Mouse (Mus musculus): ENCODE results near the gene Kalrn. TPM values are rescaled to one million over a fixed set of nuclear protein-coding genes. Genes with fewer than 3 reads are reported as not detected.

Gene Kalrn
- total RNA-seq, 2 experiments from 2014 or later, result 2.0 to 2.2 TPM

DNA sequence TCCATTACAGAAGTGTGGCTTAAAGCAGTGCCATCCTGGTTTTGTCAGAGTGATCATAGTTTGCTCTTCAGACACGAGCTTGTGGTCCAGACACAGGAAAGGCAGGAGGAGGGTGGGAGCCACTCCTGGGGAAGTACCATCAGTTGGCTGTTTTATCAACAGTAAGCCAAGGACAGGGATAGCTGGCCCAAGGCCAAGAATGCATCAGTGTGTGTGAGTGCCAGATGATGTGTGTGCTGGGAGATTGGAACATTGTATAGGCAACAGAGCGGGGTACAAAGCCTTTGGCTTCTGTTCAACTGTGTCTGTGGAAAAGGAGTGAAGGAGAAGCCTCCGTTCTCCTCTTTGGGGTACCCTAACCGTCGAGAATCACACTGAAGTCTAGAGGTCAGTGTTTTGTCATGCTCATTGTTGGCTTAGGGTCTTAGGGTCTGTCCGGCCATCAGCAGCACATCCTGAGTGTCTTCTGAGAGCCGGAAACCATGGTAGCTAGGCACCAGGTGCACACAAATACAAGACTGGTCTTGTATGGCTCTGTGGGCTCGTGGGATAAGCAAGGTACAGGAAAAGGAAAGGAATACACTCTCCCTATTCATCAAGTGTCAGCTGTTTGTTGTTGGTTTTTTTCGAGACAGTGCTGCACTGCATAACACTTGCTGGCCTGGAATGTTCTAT lies 644.4 kb downstream of the Kalrn start:
- 0 out of 2 replicates have a peak, but pooled peaks have one; percentile 6 for ATAC-seq (replicated peaks; ENCODE audit: poor library complexity)

DNA sequence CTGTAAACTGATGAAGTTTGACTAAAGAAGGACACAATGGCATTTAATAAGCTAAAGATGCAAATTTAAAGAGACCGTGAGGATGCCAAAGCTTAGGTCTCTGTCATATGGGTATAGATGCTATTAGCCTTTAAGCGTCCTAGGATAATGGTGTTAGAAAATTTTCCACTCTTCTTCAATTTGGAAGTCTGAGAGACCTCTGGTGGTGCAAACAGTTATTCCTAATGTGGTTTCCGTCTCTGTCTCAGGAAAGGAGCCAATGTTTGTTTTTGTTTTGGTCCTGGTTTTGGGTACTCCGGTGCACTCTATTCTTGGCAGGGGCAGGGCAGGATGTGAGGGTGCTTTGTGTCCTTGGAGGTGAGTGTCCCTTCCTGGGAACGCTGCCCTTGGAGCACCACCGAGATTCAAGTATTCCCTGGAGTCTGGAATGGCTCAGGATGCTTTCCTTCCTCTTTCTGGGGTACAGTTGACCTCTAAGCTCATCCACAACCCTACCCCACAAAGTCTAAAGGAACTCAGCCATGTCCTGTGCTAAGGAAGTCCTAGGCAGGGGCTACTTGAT lies 646.0 kb downstream of the Kalrn start:
- no peak for ATAC-seq (replicated peaks; ENCODE audit: poor library complexity)

GRCm38 (mm10) chr16:33923758-33924157 lies 649.6 kb downstream of the Kalrn start:
- peak; percentile 43 for ATAC-seq (replicated peaks; ENCODE audit: poor library complexity)

DNA sequence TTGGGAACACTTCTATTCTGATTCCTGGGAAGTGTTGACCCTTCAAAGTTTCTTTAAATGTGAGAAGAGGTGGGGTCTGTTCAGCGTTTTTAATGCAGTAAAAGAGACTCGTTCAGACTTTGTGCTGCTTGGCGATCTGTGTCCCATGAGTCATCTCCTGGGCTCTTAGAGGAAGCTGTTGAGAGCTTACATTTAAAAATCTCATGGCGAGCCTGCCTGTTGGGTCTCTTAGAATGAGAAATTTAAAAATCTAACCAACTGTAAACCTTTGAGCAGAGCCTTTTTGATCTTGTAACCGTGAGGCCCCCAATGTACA lies 650.4 kb downstream of the Kalrn start:
- no peak for ATAC-seq (replicated peaks; ENCODE audit: poor library complexity)

DNA sequence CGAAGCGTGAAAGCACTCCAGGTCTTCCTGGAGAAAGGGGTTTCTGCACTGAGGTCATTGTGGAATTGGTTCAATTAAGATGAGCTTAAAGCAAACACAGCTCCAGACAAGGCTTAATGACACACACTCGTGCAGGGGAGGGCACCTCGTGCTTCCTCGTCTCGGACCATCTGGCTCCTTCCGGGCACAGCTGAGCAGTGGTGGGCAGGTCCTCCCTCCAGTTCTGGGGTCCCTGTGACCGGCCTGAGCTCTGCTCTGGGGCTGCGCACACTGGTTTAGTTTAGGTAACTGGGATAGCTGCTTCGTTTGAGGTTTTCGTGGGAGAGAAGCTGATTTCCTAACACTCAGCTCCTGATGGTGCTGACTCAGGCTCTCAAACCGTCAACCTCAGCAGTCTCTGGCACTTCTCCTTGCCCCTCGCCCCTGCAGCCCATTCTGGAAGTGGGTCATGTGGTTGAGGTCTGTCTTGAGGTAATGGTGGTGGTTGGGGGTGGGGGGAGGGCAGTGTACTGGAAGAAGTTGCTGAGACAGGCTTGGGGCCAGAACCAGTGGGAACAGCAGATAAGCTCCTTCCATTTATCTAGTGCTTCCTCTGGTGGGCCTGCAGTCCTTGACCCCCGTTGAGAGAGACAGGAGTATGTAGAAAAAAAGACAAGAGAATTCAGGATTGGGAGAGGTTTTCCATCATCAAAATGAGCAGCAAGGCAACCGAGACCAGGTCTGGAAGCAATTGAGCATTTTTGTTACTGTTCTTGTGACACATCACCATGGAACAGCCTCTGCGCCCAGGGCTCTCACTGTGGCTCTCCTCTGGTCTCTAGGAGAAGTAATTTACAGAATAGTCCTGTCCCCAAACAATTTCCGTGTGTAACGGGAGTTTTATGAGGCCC lies 651.0 kb downstream of the Kalrn start:
- peak; percentile 76 for ATAC-seq (replicated peaks; ENCODE audit: poor library complexity)

DNA sequence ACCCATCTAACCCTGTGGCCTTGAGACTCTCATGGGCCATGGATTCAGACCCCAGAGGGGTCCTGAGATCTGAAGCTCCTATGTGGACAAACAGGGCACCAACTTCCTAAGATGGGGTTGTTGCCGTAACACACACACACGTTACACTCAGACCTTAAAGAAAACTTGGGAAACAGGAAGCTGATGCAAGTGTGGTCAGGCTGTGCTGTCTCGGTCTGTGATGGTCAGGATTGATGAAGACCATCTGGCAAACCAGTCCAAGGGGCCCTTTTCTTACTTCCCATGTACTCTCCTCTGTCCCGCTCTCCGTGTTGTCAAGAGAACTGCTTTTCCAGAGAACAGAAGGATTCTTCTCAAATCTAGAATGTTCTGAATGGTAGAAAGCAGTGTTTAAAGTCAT lies 651.8 kb downstream of the Kalrn start:
- ATAC-seq (replicated peaks; ENCODE audit: poor library complexity), result peak; percentile 48

Other genes starting within 250 kb of the Kalrn start
- gene Ropn1, start 76.4 kb upstream of the Kalrn start, total RNA-seq (2015), result not detected in 2 replicates
- not detected in 2 replicates for gene Ropn1, start 76.4 kb upstream of the Kalrn start, total RNA-seq (2017)
- gene Ccdc14, start 117.1 kb upstream of the Kalrn start, total RNA-seq (2015), result 11.7 and 14.4 TPM in 2 replicates
- gene Ccdc14, start 117.1 kb upstream of the Kalrn start, total RNA-seq (2017), result 10.9 and 13.5 TPM in 2 replicates
- gene Mylk, start 171.7 kb upstream of the Kalrn start, total RNA-seq (2015), result 0.59 and 0.77 TPM in 2 replicates
- 0.79 and 1.7 TPM in 2 replicates for gene Mylk, start 171.7 kb upstream of the Kalrn start, total RNA-seq (2017)